In genomic region chr12:40243821-40244221, GRCm38 (mm10) we compare ENCODE assay signal across 9 mouse cellular contexts. TPM values are rescaled to one million over a fixed set of nuclear protein-coding genes. Genes with fewer than 3 reads are reported as not detected.
DNase-seq lines count a peak whose midpoint lies in the region; ATAC-seq and TF ChIP-seq lines count a peak whose summit lies in the region.
"Had no signal": no experiment of that assay in that cellular context is flagged by ENCODE, and none has a peak within 500 bp of the region (broad histone marks: within the 10 kb centered on the region; RNA-seq: fewer than 3 reads in every experiment).

No protein-coding gene starts in this region.

- H3K36me3 ChIP-seq in liver, postnatal 0 days (replicated peaks; ENCODE audit: insufficient read depth, low read length): no peaks in the 10 kb centered on the region
- no peaks in the 10 kb centered on the region for H3K36me3 ChIP-seq in liver, embryonic 11.5 days (ENCODE audit: control insufficient read depth, insufficient read depth, low read length)
- H3K36me3 ChIP-seq: limb, embryonic 15.5 days had no signal

- no peaks in the 10 kb centered on the region for H3K27me3 ChIP-seq in liver, postnatal 0 days (ENCODE audit: insufficient read depth, low read length)
- no peaks in the 10 kb centered on the region for H3K27me3 ChIP-seq in liver, embryonic 11.5 days (replicated peaks; ENCODE audit: control insufficient read depth, insufficient read depth, low read length)
- H3K27me3 ChIP-seq: limb, embryonic 15.5 days had no signal

- TF ChIP-seq CTCF in liver, postnatal 0 days (IDR thresholded peaks at IDR 0.05; ENCODE audit: low read depth): no peak

- H3K4me3 ChIP-seq in liver, postnatal 0 days (ENCODE audit: low read depth, low read length): no peak overlapping the region
- no peak overlapping the region for H3K4me3 ChIP-seq in liver, embryonic 11.5 days (ENCODE audit: low read depth, low read length)
- H3K4me3 ChIP-seq: limb, embryonic 15.5 days had no signal

- DNase-seq in liver, postnatal 0 days: peak; percentile 19
- DNase-seq in liver, embryonic 11.5 days (ENCODE audit: low spot score): no peak
- peak; percentile 92 for DNase-seq in adrenal gland, postnatal 36 days
- DNase-seq in gastrocnemius, postnatal 25 days: peak; percentile 25
- DNase-seq in induced T-regulatory cell, adult 2 months (ENCODE audit: low read depth): peak; percentile 79
- peak; percentile 80 for DNase-seq in lung, postnatal 36 days
- DNase-seq in T-cell, adult 2 months (ENCODE audit: low spot score): no peak

- no peak overlapping the region for H3K4me2 ChIP-seq in liver, postnatal 0 days (ENCODE audit: low read depth, low read length)
- H3K4me2 ChIP-seq in liver, embryonic 11.5 days: no peak overlapping the region
- H3K4me2 ChIP-seq: limb, embryonic 15.5 days had no signal

- H3K9ac ChIP-seq in liver, postnatal 0 days (replicated peaks): no peak overlapping the region
- H3K9ac ChIP-seq in liver, embryonic 11.5 days (ENCODE audit: low read depth, low read length): no peak overlapping the region
- H3K9ac ChIP-seq: limb, embryonic 15.5 days had no signal

- no peaks in the 10 kb centered on the region for H3K9me3 ChIP-seq in liver, postnatal 0 days (ENCODE audit: low read length)
- H3K9me3 ChIP-seq in liver, embryonic 11.5 days (ENCODE audit: control insufficient read depth, low read length): no peaks in the 10 kb centered on the region
- H3K9me3 ChIP-seq: limb, embryonic 15.5 days had no signal

- peaks cover 17% of the 10 kb centered on the region for H3K4me1 ChIP-seq in liver, postnatal 0 days (ENCODE audit: insufficient read depth)
- peaks cover 15% of the 10 kb centered on the region; the same call in 1 of the 2 replicates for H3K4me1 ChIP-seq in liver, embryonic 11.5 days (replicated peaks; ENCODE audit: control insufficient read depth, insufficient read depth, low read length)
- H3K4me1 ChIP-seq: limb, embryonic 15.5 days had no signal

- TF ChIP-seq EP300 in liver, postnatal 0 days (IDR thresholded peaks at IDR 0.05; ENCODE audit: low read depth): no peak

- 58% methylated on average over 11 of the region's 11 CpGs for WGBS in liver, postnatal 0 days (ENCODE audit: insufficient replicate concordance)
- 65% methylated on average over 11 of the region's 11 CpGs for WGBS in liver, embryonic 11.5 days

- H3K27ac ChIP-seq in liver, postnatal 0 days (ENCODE audit: low read depth): no peak overlapping the region
- H3K27ac ChIP-seq in liver, embryonic 11.5 days (ENCODE audit: low read depth, low read length): no peak overlapping the region
- H3K27ac ChIP-seq: limb, embryonic 15.5 days had no signal

- no peak for ATAC-seq in liver, postnatal 0 days
- ATAC-seq in liver, embryonic 11.5 days (replicated peaks; ENCODE audit: low FRiP score): no peak
- no peak for ATAC-seq in megakaryocyte, adult 5-6 weeks (ENCODE audit: poor library complexity, severe bottlenecking)

RNA-seq across cellular contexts. Expression of gene Ifrd1, which starts 4.5 kb away (rescaled TPM):
- polyA plus RNA-seq in liver, postnatal 0 days (2015; fragmentation: Nextera tagmentation; extraction: Ambion mirVana): 47.1 and 50.4 TPM in 2 replicates
- polyA plus RNA-seq in liver, embryonic 11.5 days (2014; fragmentation: Nextera tagmentation; extraction: Ambion mirVana): 99.9 and 112 TPM in 2 replicates
- 100 to 1,000 TPM; 150 to 205 TPM for total RNA-seq in adrenal gland, postnatal 36 days (2021)
- 100 to 1,000 TPM in 1 of 2 experiments, 10 to 100 TPM in 1; 67.1 to 121 TPM for total RNA-seq in gastrocnemius, postnatal 25 days (2021)
- total RNA-seq in megakaryocyte, adult 5-6 weeks (2015): 135 and 150 TPM in 2 replicates
- total RNA-seq in megakaryocyte, adult 5-6 weeks (2017): 99.7 and 100 TPM in 2 replicates

RNA-seq across cellular contexts. Expression of gene Lsmem1, which starts 44.5 kb away (rescaled TPM):
- 0.24 TPM in 1 of 2 replicates, not detected in the other for polyA plus RNA-seq in liver, postnatal 0 days (2015; fragmentation: Nextera tagmentation; extraction: Ambion mirVana)
- polyA plus RNA-seq in liver, embryonic 11.5 days (2014; fragmentation: Nextera tagmentation; extraction: Ambion mirVana): 0.14 TPM in 2 replicates
- not detected for total RNA-seq in adrenal gland, postnatal 36 days (2021)
- 10 to 100 TPM; 33.2 to 62.1 TPM for total RNA-seq in gastrocnemius, postnatal 25 days (2021)
- not detected in 2 replicates for total RNA-seq in megakaryocyte, adult 5-6 weeks (2015)
- 0.26 TPM in 1 of 2 replicates, not detected in the other for total RNA-seq in megakaryocyte, adult 5-6 weeks (2017)

Comparison
In these comparisons a context has a peak if more than half of its experiments do, and no peak if none do; other contexts are left out.
1. DNase-seq: peak in liver, postnatal 0 days (single experiment), adrenal gland, postnatal 36 days (2 of 2), gastrocnemius, postnatal 25 days (single experiment), induced T-regulatory cell, adult 2 months (single experiment) and lung, postnatal 36 days (single experiment); none in liver, embryonic 11.5 days (single experiment) and T-cell, adult 2 months (single experiment).
2. RNA of gene Lsmem1, which starts 44.5 kb away (total RNA-seq): 33.2 to 62.1 TPM in gastrocnemius, postnatal 25 days; 0.26 TPM in megakaryocyte, adult 5-6 weeks and not detected in adrenal gland, postnatal 36 days; every median in the first group is over 10 times any median in the second.